Mouse (Mus musculus): ENCODE measurements around the gene Hist1h2bg.
"Not testable (repeated sequence)": the region's sequence is repeated elsewhere in the genome, so short reads cannot be mapped to it uniquely, and the experiment has no call there.

DNA sequence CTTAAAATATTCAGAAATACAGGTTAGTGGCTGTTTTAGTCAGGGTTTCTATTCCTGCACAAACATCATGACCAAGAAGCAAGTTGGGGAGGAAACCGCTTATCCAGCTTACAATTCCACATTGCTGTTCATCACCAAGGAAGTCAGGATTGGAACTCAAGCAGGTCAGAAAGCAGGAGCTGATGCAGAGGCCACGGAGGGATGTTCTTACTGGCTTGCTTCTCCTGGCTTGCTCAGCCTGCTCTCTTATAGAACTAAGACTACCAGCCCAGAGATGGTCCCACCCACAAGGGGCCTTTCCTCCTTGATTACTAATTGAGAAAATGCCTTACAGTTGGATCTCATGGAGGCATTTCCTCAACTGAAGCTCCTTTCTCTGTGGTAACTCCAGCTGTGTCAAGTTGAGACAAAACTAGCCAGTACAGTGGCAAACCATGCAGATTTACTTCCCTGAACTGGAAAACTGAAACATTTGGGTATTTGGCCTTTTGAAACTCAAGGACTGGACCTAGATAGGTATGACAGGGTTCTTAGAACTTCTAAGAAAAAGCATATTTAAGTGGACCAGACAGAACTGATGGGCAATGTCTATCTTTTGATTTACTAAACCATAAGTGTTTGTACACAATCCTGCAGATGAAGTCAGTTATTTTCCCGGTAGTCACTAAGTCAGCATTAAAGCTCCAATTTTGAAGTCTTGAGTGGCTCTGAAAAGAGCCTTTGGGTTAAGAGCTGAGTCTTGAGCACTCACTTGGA, 28.8 kb upstream of the Hist1h2bg start:
- not testable (repeated sequence) for TF ChIP-seq CTCF (IDR thresholded peaks at IDR 0.05; ENCODE audit: control insufficient read depth, insufficient read depth, insufficient read length); MYOD1 (IDR thresholded peaks at IDR 0.05; ENCODE audit: control insufficient read depth, insufficient read length, low read depth); USF1 (IDR thresholded peaks at IDR 0.05; ENCODE audit: low read depth)

Measured in C2C12 (cell line).